Mouse (Mus musculus): ENCODE measurements around the gene Rpl3l.

GRCm38 (mm10) chr17:24697985-24698384 is 29.6 kb upstream of the Rpl3l start:
- TF ChIP-seq POLR2A (IDR thresholded peaks at IDR 0.05; ENCODE audit: extremely low read depth, insufficient read depth, low read length), result no peak
- TF ChIP-seq CTCF (IDR thresholded peaks at IDR 0.05; ENCODE audit: low read depth, low read length), result no peak
